Mouse (Mus musculus): Measurements from ENCODE around the gene Rab36. TPM values are rescaled to one million over a fixed set of nuclear protein-coding genes. Genes with fewer than 3 reads are reported as not detected.

Rab36 gene
- polyA plus RNA-seq (2014; fragmentation: Illumina TruSeq; extraction: RNeasy Lipid Tissue Mini Kit (QIAGEN cat#74804)) = 3.7 TPM

DNA sequence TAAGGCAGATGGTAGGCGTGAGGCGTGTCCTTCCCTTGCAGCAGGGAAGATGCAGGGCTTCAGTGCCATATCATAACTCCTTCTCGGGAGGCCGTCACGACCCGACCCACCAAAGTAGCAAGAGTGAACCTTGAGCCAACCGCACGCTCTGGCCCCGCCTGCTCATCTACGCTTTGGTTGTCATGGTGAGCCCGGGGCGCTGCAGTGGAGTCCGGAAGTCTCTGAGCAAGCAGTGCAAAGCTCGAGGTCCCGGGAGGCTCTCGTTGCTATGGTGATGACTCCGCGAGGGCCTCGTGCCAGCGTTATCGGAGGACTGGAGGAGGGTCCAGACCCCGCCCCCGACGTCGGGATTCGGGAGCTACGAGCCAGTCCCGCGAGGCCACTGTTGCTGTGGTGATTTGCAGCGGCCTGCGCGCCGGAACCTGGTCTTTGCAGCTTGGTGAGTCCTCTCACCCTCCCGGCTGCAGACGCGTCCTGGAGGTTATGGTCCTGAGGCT, at the start of gene Rab36:
Gene Rab36 (plus strand): TSS at position 176 of the 497 bp plus-strand sequence.

DNA sequence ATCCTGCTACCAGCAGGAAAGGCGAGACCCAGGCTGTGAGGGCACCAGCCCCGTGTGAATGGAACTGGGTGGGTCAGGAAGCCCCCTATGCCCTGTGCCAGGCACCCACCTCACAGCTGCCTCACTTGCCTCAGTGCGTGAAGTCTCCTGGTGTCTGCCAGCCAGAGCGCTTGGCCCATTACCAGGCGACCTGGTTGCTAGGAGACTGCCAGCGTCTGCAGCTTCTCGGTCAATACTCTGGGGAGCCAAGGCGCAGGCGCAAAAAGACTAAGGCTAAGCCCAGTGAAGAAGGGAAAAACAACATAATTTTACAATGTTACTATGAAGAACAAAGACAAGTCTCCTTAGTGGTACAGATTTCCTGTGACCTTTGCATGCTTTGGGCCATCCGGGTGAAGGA, 4.5 kb upstream of the Rab36 start, which contains the start of gene Rsph14:
Gene Rsph14 (minus strand): TSS at position 192 of the 400 bp plus-strand sequence.

DNA sequence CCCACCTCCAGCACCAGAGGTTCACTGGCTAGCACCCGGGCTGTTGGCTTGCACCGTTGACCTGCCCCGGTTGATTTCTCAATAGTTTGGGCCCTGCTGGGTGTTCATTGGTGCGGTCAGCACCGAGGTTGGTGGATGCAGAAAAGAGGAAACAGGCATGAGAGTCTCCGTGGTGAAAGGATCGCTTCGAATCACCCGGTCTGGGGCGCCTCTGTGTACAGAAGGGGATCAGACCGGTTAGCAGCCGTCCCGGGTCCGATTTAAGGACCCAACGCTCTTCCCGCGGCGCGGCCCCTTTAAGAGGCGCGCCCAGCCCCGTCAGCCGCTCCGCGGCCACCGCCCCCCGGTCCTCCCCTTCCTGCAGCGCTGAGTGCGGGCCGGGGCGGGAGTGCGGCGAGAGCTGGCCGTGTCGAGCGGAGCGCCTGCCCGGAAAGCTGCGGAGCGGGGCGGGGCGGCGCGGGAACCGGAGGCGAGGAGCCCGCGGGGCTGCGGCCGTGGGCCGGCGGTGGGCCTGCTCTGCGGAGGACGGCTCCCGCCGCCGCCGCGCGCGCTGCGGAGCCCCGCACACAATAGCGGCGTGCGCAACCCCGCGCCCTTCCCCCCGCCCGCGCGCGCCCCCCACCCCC, 23.5 kb downstream of the Rab36 start, which contains the start of gene Bcr:
Gene Bcr (plus strand): TSS at position 376 of the 626 bp plus-strand sequence.

Other genes starting within 250 kb of the Rab36 start
- gene Gnaz, start 69.9 kb upstream of the Rab36 start, polyA plus RNA-seq (2014; fragmentation: Illumina TruSeq; extraction: RNeasy Lipid Tissue Mini Kit (QIAGEN cat#74804)) = 2.5 TPM
- gene Rsph14, start 4.5 kb upstream of the Rab36 start, polyA plus RNA-seq (2014; fragmentation: Illumina TruSeq; extraction: RNeasy Lipid Tissue Mini Kit (QIAGEN cat#74804)) = not detected
- 29.0 TPM for gene Bcr, start 23.5 kb downstream of the Rab36 start, polyA plus RNA-seq (2014; fragmentation: Illumina TruSeq; extraction: RNeasy Lipid Tissue Mini Kit (QIAGEN cat#74804))
- 30.0 TPM for gene Specc1l, start 175.0 kb downstream of the Rab36 start, polyA plus RNA-seq (2014; fragmentation: Illumina TruSeq; extraction: RNeasy Lipid Tissue Mini Kit (QIAGEN cat#74804))